Mouse (Mus musculus) layer of hippocampus, postnatal 14 days (tissue): ENCODE data around the gene Rbsn. TPM values are rescaled to one million over a fixed set of nuclear protein-coding genes. Genes with fewer than 3 reads are reported as not detected.

Source experiments
- DNase-seq, 2 experiments: peaks; one replicate each; pipeline ENCODE4 v3.0.0; 2021 to 2022; ENCODE audit warnings: low spot score in 2 of 2, mixed read lengths in 1 of 2
- total RNA-seq, 2 experiments: library from RNA; stranded (reverse); gene quantifications; 2 replicates each; pipeline ENCODE4 v1.2.3; 2021

The Rbsn gene
- total RNA-seq, 2 experiments from 2014 or later = 28.8 to 36.5 TPM

DNA sequence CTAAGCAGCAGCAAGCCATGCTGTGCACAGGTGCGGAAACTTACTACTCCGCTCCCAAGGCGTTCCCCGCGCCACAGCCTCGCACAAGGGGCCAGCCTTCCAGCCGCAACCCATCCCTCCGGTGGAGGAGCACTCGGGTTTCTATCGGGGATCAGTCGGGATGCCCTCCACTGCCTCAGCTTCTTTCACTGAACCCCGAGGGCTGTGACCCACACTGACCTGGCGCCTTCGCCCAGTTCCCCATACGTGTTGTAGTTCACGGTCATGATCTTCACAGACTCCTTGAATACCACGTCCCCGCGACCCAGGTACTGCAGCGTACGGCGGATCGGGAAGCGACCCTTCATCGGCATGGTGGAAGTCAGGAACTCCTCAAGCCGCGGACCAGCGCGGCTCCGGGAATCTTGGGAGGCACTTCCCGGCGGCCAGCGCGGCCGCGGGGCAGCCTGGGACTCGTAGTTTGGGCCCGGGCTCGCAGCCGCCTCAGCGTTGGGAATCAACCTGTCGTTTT, 31.0 kb downstream of the Rbsn start, which contains the start of gene Mrps25:
Gene Mrps25, minus strand, starts transcription at position 413 of the 511 bp plus-strand sequence.
- DNase-seq = peak; percentile 59 to 71

GRCm38 (mm10) chr6:92176450-92176849, 38.3 kb downstream of the Rbsn start:
- no peak for DNase-seq

DNA sequence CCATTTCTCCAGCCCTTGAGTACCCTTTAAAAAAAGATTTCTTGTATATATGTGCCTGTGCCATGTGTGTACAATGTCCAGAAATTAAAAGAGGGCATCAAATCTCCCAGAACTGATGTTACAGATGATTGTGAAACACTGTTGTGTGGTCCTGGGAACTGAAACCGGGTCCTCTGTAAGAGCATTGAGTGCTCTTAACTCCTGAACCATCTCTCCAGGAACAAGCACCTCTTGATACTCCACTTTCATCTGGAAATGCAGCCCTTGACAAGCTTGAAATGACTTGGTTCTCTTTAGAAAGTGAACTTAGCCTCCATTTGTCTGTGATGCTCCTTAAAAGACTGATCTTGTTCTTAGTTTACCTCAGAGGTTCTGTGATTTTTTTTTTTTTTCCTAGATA, 52.0 kb downstream of the Rbsn start:
- DNase-seq = no peak

DNA sequence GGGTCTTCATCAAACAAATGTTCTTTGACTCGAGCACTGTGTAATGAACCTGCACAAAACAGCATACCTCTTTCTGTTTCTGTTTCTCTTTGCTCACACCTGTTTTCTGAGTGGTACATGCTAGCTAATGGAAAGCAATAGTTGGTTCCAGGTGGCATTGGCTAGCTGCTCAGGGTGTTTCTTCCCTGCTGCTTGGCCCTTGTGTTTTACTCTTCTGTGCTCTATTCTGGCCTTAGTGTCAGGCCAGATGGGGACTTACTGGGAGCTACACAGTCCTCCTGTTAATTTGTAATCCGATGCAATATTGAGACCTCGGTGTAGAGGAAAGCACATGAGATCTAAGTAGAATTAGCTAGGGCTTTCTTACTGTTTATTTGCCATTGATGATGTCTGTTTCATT, 55.9 kb downstream of the Rbsn start:
- no peak for DNase-seq

- DNase-seq = no peak
Measured at GRCm38 (mm10) chr6:92153774-92154173, 61.0 kb downstream of the Rbsn start.

DNA sequence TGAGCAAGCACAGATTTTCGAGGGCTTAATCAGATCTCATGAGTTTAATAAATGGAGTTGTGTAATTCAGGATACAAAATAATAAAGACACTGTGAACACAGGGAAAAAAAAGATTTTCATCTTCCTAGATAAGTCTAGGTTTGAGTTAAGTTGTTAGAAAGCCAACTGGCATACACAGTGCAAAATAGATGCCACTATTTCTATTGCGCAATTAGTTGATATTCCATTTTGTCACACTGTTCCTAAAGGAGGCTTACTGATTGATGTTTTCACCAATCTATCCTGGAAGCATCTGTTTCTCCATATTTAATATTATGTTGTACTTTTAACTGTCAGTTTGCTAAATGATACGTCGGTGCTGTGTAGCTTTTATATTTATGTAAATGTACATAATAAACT, 68.8 kb downstream of the Rbsn start:
- no peak for DNase-seq

Other genes with a start within 250 kb of the Rbsn start
- 1 to 10 TPM; 7.3 to 8.5 TPM for gene Fgd5, start 236.0 kb downstream of the Rbsn start, total RNA-seq
- gene Nr2c2, start 123.5 kb downstream of the Rbsn start, total RNA-seq = 10 to 100 TPM; 80.3 to 84.9 TPM
- gene Mrps25, start 30.9 kb downstream of the Rbsn start, total RNA-seq = 10 to 100 TPM; 53.0 to 58.5 TPM
- gene Trh, start 29.7 kb upstream of the Rbsn start, total RNA-seq = 1 to 10 TPM; 1.5 to 2.2 TPM